Mouse (Mus musculus): Measurements from ENCODE around the gene Tra2b. TPM values are rescaled to one million over a fixed set of nuclear protein-coding genes. Genes with fewer than 3 reads are reported as not detected.
"Not testable (repeated sequence)": the region's sequence is repeated elsewhere in the genome, so short reads cannot be mapped to it uniquely, and the experiment has no call there.

Gene Tra2b
- polyA plus RNA-seq (2012; rRNA removed), result 175 TPM in 2 replicates

GRCm38 (mm10) chr16:22265849-22266376, at the start of gene Tra2b:
Gene Tra2b (minus strand): TSS chr16:22266005.
- DNase-seq (ENCODE audit: low read depth), result peak; percentile 100
- peak; percentile 84; the same call in 1 of the 2 replicates for TF ChIP-seq POLR2A (IDR thresholded peaks at IDR 0.05; ENCODE audit: borderline replicate concordance, extremely low read depth, insufficient read depth, insufficient read length, poor library complexity, severe bottlenecking)
- peak; percentile 21; the same call in 1 of the 2 replicates for TF ChIP-seq CTCF (IDR thresholded peaks at IDR 0.05; ENCODE audit: borderline replicate concordance, extremely low read depth, insufficient read depth, insufficient read length)

- DNase-seq (ENCODE audit: low read depth), result peak; percentile 38
- TF ChIP-seq CTCF (IDR thresholded peaks at IDR 0.05; ENCODE audit: borderline replicate concordance, extremely low read depth, insufficient read depth, insufficient read length) (peak; percentile 68; the same call in 1 of the 2 replicates), POLR2A (IDR thresholded peaks at IDR 0.05; ENCODE audit: borderline replicate concordance, extremely low read depth, insufficient read depth, insufficient read length, poor library complexity, severe bottlenecking) (no peak)
Measured at GRCm38 (mm10) chr16:22310649-22311048, 44.8 kb upstream of the Tra2b start.

DNA sequence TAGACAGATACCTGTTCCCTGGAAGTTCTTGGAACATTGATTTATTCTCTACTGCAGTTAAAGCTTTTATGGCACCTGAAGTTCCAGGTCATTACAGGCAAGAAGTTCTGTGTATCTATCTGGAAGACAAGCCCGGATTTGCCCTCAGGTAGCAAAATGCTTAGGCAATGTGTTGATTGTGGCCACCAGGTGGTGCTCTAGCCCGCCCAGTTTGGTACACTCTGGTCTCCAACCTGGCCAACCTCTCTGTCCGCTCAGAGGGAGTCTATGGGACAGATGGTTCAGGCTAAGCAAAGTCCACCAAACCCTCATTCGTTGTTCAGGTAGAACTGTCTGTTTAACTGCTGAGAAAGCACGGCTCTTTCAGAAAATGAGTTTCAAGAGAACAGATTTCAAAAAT, 36.8 kb upstream of the Tra2b start:
- TF ChIP-seq CTCF (IDR thresholded peaks at IDR 0.05; ENCODE audit: borderline replicate concordance, extremely low read depth, insufficient read depth, insufficient read length) (peak; percentile 87), POLR2A (IDR thresholded peaks at IDR 0.05; ENCODE audit: borderline replicate concordance, extremely low read depth, insufficient read depth, insufficient read length, poor library complexity, severe bottlenecking) (no peak)
- peak; percentile 75 for DNase-seq (ENCODE audit: low read depth)

- TF ChIP-seq CTCF (IDR thresholded peaks at IDR 0.05; ENCODE audit: borderline replicate concordance, extremely low read depth, insufficient read depth, insufficient read length) (no peak), POLR2A (IDR thresholded peaks at IDR 0.05; ENCODE audit: borderline replicate concordance, extremely low read depth, insufficient read depth, insufficient read length, poor library complexity, severe bottlenecking) (no peak)
- DNase-seq (ENCODE audit: low read depth), result no peak
Measured at GRCm38 (mm10) chr16:22301378-22301777, 35.6 kb upstream of the Tra2b start.

DNA sequence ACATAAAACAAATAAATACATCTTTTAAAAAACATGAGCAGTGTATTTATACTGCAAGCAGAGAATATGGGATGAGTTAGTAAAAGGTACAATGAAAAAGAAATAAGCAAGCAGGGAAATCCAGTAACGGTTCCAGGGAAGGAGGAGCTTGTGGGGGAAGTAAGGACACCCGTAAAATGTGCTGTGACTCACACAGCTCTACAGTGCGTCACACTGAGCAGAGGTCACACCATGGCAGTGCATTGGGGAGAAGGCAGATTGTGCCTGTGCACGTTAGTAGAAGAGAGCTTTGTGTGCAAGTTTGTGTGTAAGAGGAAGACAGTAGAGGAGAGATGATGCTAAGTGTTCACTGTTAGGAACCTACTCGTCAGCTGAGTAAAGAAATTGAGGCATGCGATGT, 31.1 kb upstream of the Tra2b start:
- no peak for DNase-seq (ENCODE audit: low read depth)
- TF ChIP-seq POLR2A (IDR thresholded peaks at IDR 0.05; ENCODE audit: borderline replicate concordance, extremely low read depth, insufficient read depth, insufficient read length, poor library complexity, severe bottlenecking) (no peak), CTCF (IDR thresholded peaks at IDR 0.05; ENCODE audit: borderline replicate concordance, extremely low read depth, insufficient read depth, insufficient read length) (no peak)

- not testable (repeated sequence) for DNase-seq (ENCODE audit: low read depth)
Measured at GRCm38 (mm10) chr16:22294812-22295211, 29.0 kb upstream of the Tra2b start.

DNA sequence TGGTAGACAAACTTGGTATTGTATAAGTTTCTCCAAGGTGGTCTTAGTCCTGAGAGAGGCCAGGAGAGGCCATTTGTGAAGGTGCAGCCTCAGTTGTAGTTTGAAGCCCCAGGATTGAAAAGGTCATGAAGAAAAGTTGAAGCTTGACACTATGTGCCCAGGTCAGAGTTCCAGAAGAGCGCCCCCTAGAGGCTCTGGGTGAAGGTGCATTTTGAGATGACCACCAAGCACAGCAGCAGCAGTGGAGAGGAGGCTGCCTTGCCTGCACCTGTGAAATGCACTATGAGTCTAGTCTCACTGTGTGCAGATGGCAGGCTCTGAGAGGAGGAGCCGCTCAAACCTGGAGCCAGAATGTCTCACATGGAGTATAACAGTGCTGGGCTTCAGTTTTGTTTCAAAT, 27.8 kb upstream of the Tra2b start:
- TF ChIP-seq CTCF (IDR thresholded peaks at IDR 0.05; ENCODE audit: borderline replicate concordance, extremely low read depth, insufficient read depth, insufficient read length) (peak; percentile 35; the same call in 1 of the 2 replicates), POLR2A (IDR thresholded peaks at IDR 0.05; ENCODE audit: borderline replicate concordance, extremely low read depth, insufficient read depth, insufficient read length, poor library complexity, severe bottlenecking) (no peak)
- no peak for DNase-seq (ENCODE audit: low read depth)

DNA sequence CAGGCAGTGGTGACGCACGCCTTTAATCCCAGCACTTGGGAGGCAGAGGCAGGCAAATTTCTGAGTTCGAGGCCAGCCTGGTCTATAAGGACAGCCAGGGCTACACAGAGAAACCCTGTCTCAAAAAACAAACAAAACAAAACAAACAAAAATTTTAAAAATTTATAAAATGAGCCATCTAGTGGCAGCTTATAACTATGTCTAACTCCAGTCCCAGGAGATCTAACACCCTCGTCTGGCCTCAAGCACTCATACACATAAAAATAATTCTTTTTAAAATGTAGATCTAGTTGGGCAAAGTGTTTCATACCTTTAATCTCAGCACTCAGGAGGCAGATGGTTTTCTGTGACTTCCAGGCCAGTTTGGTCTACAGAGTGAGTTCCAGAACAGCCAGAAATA, 26.6 kb upstream of the Tra2b start:
- DNase-seq (ENCODE audit: low read depth), result no peak
- TF ChIP-seq POLR2A (IDR thresholded peaks at IDR 0.05; ENCODE audit: borderline replicate concordance, extremely low read depth, insufficient read depth, insufficient read length, poor library complexity, severe bottlenecking) (no peak), CTCF (IDR thresholded peaks at IDR 0.05; ENCODE audit: borderline replicate concordance, extremely low read depth, insufficient read depth, insufficient read length) (no peak)

DNA sequence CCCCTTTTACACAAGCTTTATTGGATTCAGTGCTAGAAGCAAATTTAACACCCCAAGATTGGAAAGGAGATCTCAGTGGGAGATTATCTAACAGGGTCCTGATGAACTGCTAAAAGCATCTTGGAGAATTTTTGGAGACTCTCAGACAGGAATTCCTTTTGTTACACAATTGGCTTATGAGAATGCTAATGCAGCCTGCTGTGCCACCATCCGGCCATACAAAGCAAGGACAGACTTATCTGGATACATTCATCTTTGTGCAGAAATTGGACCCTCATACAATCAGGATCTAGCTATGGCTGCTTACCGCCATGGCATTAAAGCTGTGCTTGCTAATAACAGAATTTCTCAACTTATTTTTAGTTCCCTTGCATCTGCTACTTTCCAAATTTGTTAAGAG, 23.8 kb upstream of the Tra2b start:
- TF ChIP-seq POLR2A (IDR thresholded peaks at IDR 0.05; ENCODE audit: borderline replicate concordance, extremely low read depth, insufficient read depth, insufficient read length, poor library complexity, severe bottlenecking), result no peak
- peak; percentile 11; the same call in 1 of the 2 replicates for TF ChIP-seq CTCF (IDR thresholded peaks at IDR 0.05; ENCODE audit: borderline replicate concordance, extremely low read depth, insufficient read depth, insufficient read length)
- peak; percentile 55 for DNase-seq (ENCODE audit: low read depth)

DNA sequence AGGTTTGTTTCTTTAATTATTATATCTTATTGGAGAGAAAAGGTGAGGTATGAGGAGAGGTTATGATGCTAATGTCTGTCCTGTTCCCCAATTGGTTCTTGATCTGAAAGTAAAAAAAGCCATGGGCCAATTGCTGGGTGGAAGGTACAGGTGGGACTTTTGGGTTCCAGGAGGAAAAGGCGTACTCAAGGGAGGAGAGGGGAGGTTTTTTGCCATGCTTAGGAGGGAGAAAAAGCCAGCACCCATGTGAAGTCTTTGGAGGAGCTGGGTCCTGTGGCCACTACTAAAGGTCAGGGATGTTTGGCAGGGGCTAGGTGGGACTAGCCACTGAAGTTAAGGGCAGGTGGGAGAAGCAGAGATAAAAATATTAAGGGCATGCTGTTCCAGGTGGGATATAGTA, 21.2 kb upstream of the Tra2b start:
- TF ChIP-seq CTCF (IDR thresholded peaks at IDR 0.05; ENCODE audit: borderline replicate concordance, extremely low read depth, insufficient read depth, insufficient read length) (no peak), POLR2A (IDR thresholded peaks at IDR 0.05; ENCODE audit: borderline replicate concordance, extremely low read depth, insufficient read depth, insufficient read length, poor library complexity, severe bottlenecking) (no peak)
- no peak for DNase-seq (ENCODE audit: low read depth)

- no peak for DNase-seq (ENCODE audit: low read depth)
- TF ChIP-seq CTCF (IDR thresholded peaks at IDR 0.05; ENCODE audit: borderline replicate concordance, extremely low read depth, insufficient read depth, insufficient read length), result no peak
- no peak for TF ChIP-seq POLR2A (IDR thresholded peaks at IDR 0.05; ENCODE audit: borderline replicate concordance, extremely low read depth, insufficient read depth, insufficient read length, poor library complexity, severe bottlenecking)
Measured at GRCm38 (mm10) chr16:22276536-22276935, 10.7 kb upstream of the Tra2b start.

DNA sequence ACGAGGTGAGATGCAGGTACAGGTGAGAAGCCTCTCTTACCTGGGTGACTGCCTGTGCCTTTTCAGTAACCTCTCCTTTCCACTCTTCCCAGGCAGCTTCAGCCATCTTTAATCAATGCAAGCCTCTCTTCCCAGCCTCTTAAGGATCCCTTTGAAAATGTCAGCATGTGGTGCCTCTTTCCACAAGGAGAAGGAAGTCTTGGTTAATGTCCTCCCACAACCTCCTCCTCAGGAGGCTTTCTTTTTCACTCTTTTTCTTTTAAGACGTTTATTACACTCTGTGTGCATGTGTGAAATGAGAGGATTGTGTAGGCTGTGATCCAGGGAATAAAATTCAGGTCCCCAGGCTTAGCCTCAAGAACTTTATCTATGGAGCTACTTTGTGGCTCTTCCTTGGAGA, 9.3 kb upstream of the Tra2b start:
- no peak for DNase-seq (ENCODE audit: low read depth)
- no peak for TF ChIP-seq CTCF (IDR thresholded peaks at IDR 0.05; ENCODE audit: borderline replicate concordance, extremely low read depth, insufficient read depth, insufficient read length)
- no peak for TF ChIP-seq POLR2A (IDR thresholded peaks at IDR 0.05; ENCODE audit: borderline replicate concordance, extremely low read depth, insufficient read depth, insufficient read length, poor library complexity, severe bottlenecking)
